ENCODE assay signal across 17 mouse cellular contexts in genomic region chr5:67155582-67155981, GRCm38 (mm10). TPM values are rescaled to one million over a fixed set of nuclear protein-coding genes. Genes with fewer than 3 reads are reported as not detected.
DNase-seq lines count a peak whose midpoint lies in the region; ATAC-seq and TF ChIP-seq lines count a peak whose summit lies in the region.
"Had no signal": no experiment of that assay in that cellular context is flagged by ENCODE, and none has a peak within 500 bp of the region (broad histone marks: within the 10 kb centered on the region; RNA-seq: fewer than 3 reads in every experiment).

No protein-coding gene starts in this region.

- no peak for TF ChIP-seq CTCF in MEL (IDR thresholded peaks at IDR 0.05 in 2 of 3, conservative IDR thresholded peaks at IDR 0.05 in 1 of 3; ENCODE audit: control insufficient read depth in 1 of 3, insufficient read depth in 1 of 3, low read depth in 2 of 3, low read length in 3 of 3, poor library complexity in 1 of 3, severe bottlenecking in 1 of 3)
- TF ChIP-seq CTCF in hindbrain, postnatal 0 days (IDR thresholded peaks at IDR 0.05; ENCODE audit: low read depth) = no peak

- DNase-seq in 3134 (ENCODE audit: extremely low read depth, insufficient read length, low spot score) = peak; percentile 25
- peak; percentile 4 for DNase-seq in MEL (ENCODE audit: low read depth, low spot score)
- no peak for DNase-seq in kidney, postnatal 36 days
- DNase-seq in hindbrain, postnatal 0 days (ENCODE audit: low spot score) = no peak
- DNase-seq in left cerebral cortex, postnatal 25 days (ENCODE audit: low spot score in 2 of 2) = no peak
- no peak for DNase-seq in urinary bladder, postnatal 10 days (ENCODE audit: low spot score)
- DNase-seq: cerebellum, adult 8-10 months; right cerebral cortex, postnatal 4 days had no signal

- no peaks in the 10 kb centered on the region for H3K79me2 ChIP-seq in MEL (ENCODE audit: control insufficient read depth, insufficient read depth, low read length, poor library complexity)

- no peaks in the 10 kb centered on the region for H3K36me3 ChIP-seq in MEL (ENCODE audit: control insufficient read depth in 1 of 2, insufficient read depth in 2 of 2, low read length in 2 of 2)
- H3K36me3 ChIP-seq in liver, embryonic 15.5 days (replicated peaks) = no peaks in the 10 kb centered on the region
- H3K36me3 ChIP-seq in hindbrain, postnatal 0 days (ENCODE audit: insufficient read depth, low read length) = no peaks in the 10 kb centered on the region
- H3K36me3 ChIP-seq: heart, embryonic 12.5 days; hindbrain, embryonic 13.5 days had no signal

- H3K4me2 ChIP-seq in liver, embryonic 15.5 days = no peak overlapping the region
- no peak overlapping the region for H3K4me2 ChIP-seq in hindbrain, postnatal 0 days (ENCODE audit: low read depth, low read length)
- H3K4me2 ChIP-seq: heart, embryonic 12.5 days; hindbrain, embryonic 13.5 days had no signal

- no peak for TF ChIP-seq RAD21 in MEL (IDR thresholded peaks at IDR 0.05; ENCODE audit: low read depth, low read length)

- no peak for TF ChIP-seq EP300 in MEL (IDR thresholded peaks at IDR 0.05; ENCODE audit: low read depth in 1 of 2, low read length in 2 of 2)

- intact Hi-C loops in left cerebral cortex, postnatal 25 days (cut with DNase I) = no loop called here

- H3K4me3 ChIP-seq in MEL (ENCODE audit: control insufficient read depth in 1 of 2, insufficient read depth in 1 of 2, low read depth in 2 of 2, low read length in 2 of 2) = no peak overlapping the region
- H3K4me3 ChIP-seq in liver, embryonic 15.5 days (replicated peaks) = no peak overlapping the region
- no peak overlapping the region for H3K4me3 ChIP-seq in hindbrain, postnatal 0 days (ENCODE audit: low read length)
- H3K4me3 ChIP-seq: heart, embryonic 12.5 days; hindbrain, embryonic 13.5 days; megakaryocyte, embryonic 14.5 days had no signal

- no peaks in the 10 kb centered on the region for H3K27me3 ChIP-seq in MEL (ENCODE audit: control insufficient read depth in 1 of 2, insufficient read depth in 2 of 2, low read length in 2 of 2)
- H3K27me3 ChIP-seq in liver, embryonic 15.5 days = no peaks in the 10 kb centered on the region
- H3K27me3 ChIP-seq in hindbrain, postnatal 0 days (ENCODE audit: insufficient read depth, low read length) = no peaks in the 10 kb centered on the region
- H3K27me3 ChIP-seq: heart, embryonic 12.5 days; hindbrain, embryonic 13.5 days had no signal

- peak; percentile 43 to 45; a peak in 1 of 4 replicates for ATAC-seq in hematopoietic stem cell, adult 5-6 weeks (replicated peaks in 1 of 2; ENCODE audit: insufficient read depth in 1 of 2, low FRiP score in 2 of 2, low TSS enrichment in 1 of 2, low read depth in 1 of 2, poor library complexity in 2 of 2, severe bottlenecking in 2 of 2)
- ATAC-seq in liver, embryonic 15.5 days (ENCODE audit: insufficient read depth) = peak; percentile 68; the same call in 1 of the 2 replicates
- no peak for ATAC-seq in hindbrain, postnatal 0 days
- ATAC-seq: forebrain, embryonic 14.5 days had no signal

- no peak overlapping the region for H3K9ac ChIP-seq in MEL (ENCODE audit: control insufficient read depth, low read depth, low read length, poor library complexity, severe bottlenecking)
- no peak overlapping the region for H3K9ac ChIP-seq in liver, embryonic 15.5 days
- no peak overlapping the region for H3K9ac ChIP-seq in hindbrain, postnatal 0 days (replicated peaks; ENCODE audit: low read length)
- H3K9ac ChIP-seq: heart, embryonic 12.5 days; hindbrain, embryonic 13.5 days had no signal

- no peak overlapping the region for H3K27ac ChIP-seq in MEL (ENCODE audit: control insufficient read depth, low read depth, low read length)
- H3K27ac ChIP-seq in liver, embryonic 15.5 days (replicated peaks) = no peak overlapping the region
- H3K27ac ChIP-seq in hindbrain, postnatal 0 days = no peak overlapping the region
- H3K27ac ChIP-seq: hindbrain, embryonic 13.5 days had no signal

- no peaks in the 10 kb centered on the region for H3K9me3 ChIP-seq in MEL (replicated peaks; ENCODE audit: insufficient read depth, low read length)
- H3K9me3 ChIP-seq in liver, embryonic 15.5 days (replicated peaks) = no peaks in the 10 kb centered on the region
- no peaks in the 10 kb centered on the region for H3K9me3 ChIP-seq in hindbrain, postnatal 0 days (ENCODE audit: low read length)
- H3K9me3 ChIP-seq: hindbrain, embryonic 13.5 days had no signal

- no peaks in the 10 kb centered on the region for H3K4me1 ChIP-seq in MEL (ENCODE audit: control insufficient read depth in 1 of 2, insufficient read depth in 2 of 2, low read length in 2 of 2)
- H3K4me1 ChIP-seq in liver, embryonic 15.5 days (replicated peaks) = no peaks in the 10 kb centered on the region
- no peaks in the 10 kb centered on the region for H3K4me1 ChIP-seq in hindbrain, postnatal 0 days (ENCODE audit: insufficient read depth, low read length)
- H3K4me1 ChIP-seq: hindbrain, embryonic 13.5 days had no signal

- TF ChIP-seq POLR2A in MEL (IDR thresholded peaks at IDR 0.05; ENCODE audit: control insufficient read depth in 1 of 2, insufficient read depth in 1 of 2, low read depth in 1 of 2, low read length in 2 of 2, poor library complexity in 1 of 2) = no peak

TF ChIP-seq in MEL, 35 proteins besides CTCF, POLR2A, EP300 and RAD21:
- TF ChIP-seq ZC3H11A (IDR thresholded peaks at IDR 0.05; ENCODE audit: low read depth, low read length) (no peak), MYC (IDR thresholded peaks at IDR 0.05; ENCODE audit: low read depth, low read length) (no peak), CHD2 (IDR thresholded peaks at IDR 0.05; ENCODE audit: low read length) (no peak), MAX (IDR thresholded peaks at IDR 0.05; ENCODE audit: low read length) (no peak), POLR2AphosphoS5 (IDR thresholded peaks at IDR 0.05; ENCODE audit: borderline replicate concordance, low read depth, low read length) (no peak), ZMIZ1 (IDR thresholded peaks at IDR 0.05; ENCODE audit: low read depth, low read length) (no peak), CHD1 (IDR thresholded peaks at IDR 0.05; ENCODE audit: low read depth, low read length) (no peak), NELFE (IDR thresholded peaks at IDR 0.05; ENCODE audit: low read depth, low read length) (no peak), SMC3 (IDR thresholded peaks at IDR 0.05; ENCODE audit: low read depth, low read length) (no peak), JUND (IDR thresholded peaks at IDR 0.05; ENCODE audit: low read depth, low read length) (no peak), GATA1 (IDR thresholded peaks at IDR 0.05; ENCODE audit: low read depth, low read length) (no peak), TAL1 (IDR thresholded peaks at IDR 0.05; ENCODE audit: low read length) (no peak), MAZ (IDR thresholded peaks at IDR 0.05; ENCODE audit: low read depth, low read length) (no peak), BHLHE40 (IDR thresholded peaks at IDR 0.05; ENCODE audit: borderline replicate concordance, low read depth, low read length) (no peak), MXI1 (IDR thresholded peaks at IDR 0.05; ENCODE audit: low read depth, low read length) (no peak), ZNF384 (IDR thresholded peaks at IDR 0.05; ENCODE audit: low read depth, low read length) (no peak), SIN3A (IDR thresholded peaks at IDR 0.05; ENCODE audit: low read length) (no peak), USF2 (IDR thresholded peaks at IDR 0.05; ENCODE audit: borderline replicate concordance in 1 of 2, insufficient read depth in 1 of 2, low read depth in 1 of 2, low read length in 2 of 2) (no peak), ZKSCAN1 (IDR thresholded peaks at IDR 0.05; ENCODE audit: low read depth, low read length) (no peak), ELF1 (IDR thresholded peaks at IDR 0.05; ENCODE audit: low read depth, low read length) (no peak)

RNA-seq across cellular contexts. Expression of gene Phox2b, which starts 56.5 kb away (rescaled TPM):
- total RNA-seq in MEL (2012; rRNA removed) = not detected in 2 replicates
- polyA plus RNA-seq in MEL (2012; ENCODE audit: insufficient read depth in 1 of 2, insufficient read length in 2 of 2, low read depth in 1 of 2, low replicate concordance in 2 of 2, missing spikeins in 1 of 2) = not detected
- not detected in 2 replicates for total RNA-seq in hematopoietic stem cell, adult 5-6 weeks (2017)
- polyA plus RNA-seq in liver, embryonic 15.5 days (2015; fragmentation: Nextera tagmentation; extraction: Ambion mirVana) = 0.02 and 0.06 TPM in 2 replicates
- 11.3 and 17.3 TPM in 2 replicates for total RNA-seq in hindbrain, postnatal 0 days (2014; rRNA removed)
- polyA plus RNA-seq in hindbrain, postnatal 0 days (2015; fragmentation: Nextera tagmentation; extraction: Ambion mirVana) = 15.3 and 15.8 TPM in 2 replicates
- total RNA-seq in left cerebral cortex, postnatal 25 days (2021) = not detected
- total RNA-seq: gastrocnemius, adult 8-10 months; layer of hippocampus, postnatal 25 days; liver, adult 2 months had no signal
- polyA plus RNA-seq: forebrain, embryonic 14.5 days; heart, embryonic 12.5 days; liver, adult 2 months had no signal

Comparison
In these comparisons a context has a peak if more than half of its experiments do, and no peak if none do; other contexts are left out.
1. DNase-seq: peak in 3134 (single experiment) and MEL (single experiment); none in kidney, postnatal 36 days (0 of 2), hindbrain, postnatal 0 days (single experiment), left cerebral cortex, postnatal 25 days (0 of 2) and urinary bladder, postnatal 10 days (single experiment).
2. RNA of gene Phox2b, which starts 56.5 kb away (total RNA-seq): 11.3 to 17.3 TPM in hindbrain, postnatal 0 days; not detected in MEL, not detected in hematopoietic stem cell, adult 5-6 weeks and not detected in left cerebral cortex, postnatal 25 days; every median in the first group is over 10 times any median in the second.